Comparison of ENCODE assay signal across 8 mouse cellular contexts in the genomic region with DNA sequence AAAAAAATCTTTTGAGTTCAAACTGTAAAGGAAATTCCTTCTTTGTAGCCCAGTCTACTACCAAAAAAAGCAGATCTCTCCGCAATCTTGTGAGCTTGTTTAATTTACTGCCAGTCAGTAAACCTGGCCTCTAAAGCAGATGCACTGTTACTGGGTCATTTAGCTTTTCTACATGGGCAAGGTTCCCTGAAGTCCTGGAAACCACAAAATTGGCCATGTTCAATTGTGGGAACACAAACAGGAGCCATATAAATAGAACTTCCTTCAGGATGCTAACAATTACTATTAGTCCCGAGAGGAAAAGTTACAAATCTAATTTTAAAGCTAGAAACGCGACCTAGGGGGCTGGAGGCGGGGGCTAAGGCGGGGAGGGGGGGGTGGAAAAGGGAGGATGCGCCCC. TPM values are rescaled to one million over a fixed set of nuclear protein-coding genes. Genes with fewer than 3 reads are reported as not detected.
DNase-seq lines count a peak whose midpoint lies in the region; ATAC-seq and TF ChIP-seq lines count a peak whose summit lies in the region.

No protein-coding gene starts in this region.

- H3K9me3 ChIP-seq in forebrain, embryonic 11.5 days (ENCODE audit: control insufficient read depth, low read length): no peaks in the 10 kb centered on the region
- no peaks in the 10 kb centered on the region for H3K9me3 ChIP-seq in limb, embryonic 15.5 days
- H3K9me3 ChIP-seq in stomach, postnatal 0 days (ENCODE audit: control insufficient read depth, low read length): no peaks in the 10 kb centered on the region

- no peaks in the 10 kb centered on the region for H3K36me3 ChIP-seq in kidney, adult 2 months (ENCODE audit: control insufficient read depth, insufficient read depth, low read length)
- no peaks in the 10 kb centered on the region for H3K36me3 ChIP-seq in forebrain, embryonic 11.5 days (ENCODE audit: control insufficient read depth, insufficient read depth, low read length)
- no peaks in the 10 kb centered on the region for H3K36me3 ChIP-seq in limb, embryonic 15.5 days
- no peaks in the 10 kb centered on the region for H3K36me3 ChIP-seq in stomach, postnatal 0 days (ENCODE audit: control insufficient read depth, insufficient read depth, low read length)

- no peak for TF ChIP-seq POLR2A in kidney, adult 2 months (IDR thresholded peaks at IDR 0.05; ENCODE audit: low read depth, low read length)

- no peak overlapping the region for H3K27ac ChIP-seq in kidney, adult 2 months (ENCODE audit: insufficient read depth, low read depth, low read length)
- no peak overlapping the region for H3K27ac ChIP-seq in forebrain, embryonic 11.5 days (ENCODE audit: low read depth, low read length)
- H3K27ac ChIP-seq in limb, embryonic 15.5 days: peak overlapping the region; percentile 43; the same call in 1 of the 2 replicates
- H3K27ac ChIP-seq in stomach, postnatal 0 days (replicated peaks): 0 out of 2 replicates have a peak overlapping the region, but pooled peaks have one; percentile 24

- peak overlapping the region; percentile 67 for H3K9ac ChIP-seq in forebrain, embryonic 11.5 days (ENCODE audit: low read length)
- peak overlapping the region; percentile 40; the same call in 1 of the 2 replicates for H3K9ac ChIP-seq in limb, embryonic 15.5 days
- peak overlapping the region; percentile 74 for H3K9ac ChIP-seq in stomach, postnatal 0 days (ENCODE audit: low read length)

- peak overlapping the region; percentile 54 for H3K4me3 ChIP-seq in kidney, adult 2 months (ENCODE audit: insufficient read depth, low read depth, low read length)
- H3K4me3 ChIP-seq in forebrain, embryonic 11.5 days (ENCODE audit: low read depth, low read length): peak overlapping the region; percentile 45
- peak overlapping the region; percentile 57 for H3K4me3 ChIP-seq in limb, embryonic 15.5 days
- peak overlapping the region; percentile 65 for H3K4me3 ChIP-seq in stomach, postnatal 0 days (ENCODE audit: low read depth, low read length)

- no peaks in the 10 kb centered on the region for H3K27me3 ChIP-seq in kidney, adult 2 months (replicated peaks; ENCODE audit: control insufficient read depth, insufficient read depth, low read length)
- no peaks in the 10 kb centered on the region for H3K27me3 ChIP-seq in forebrain, embryonic 11.5 days (ENCODE audit: control insufficient read depth, insufficient read depth, low read length)
- H3K27me3 ChIP-seq in limb, embryonic 15.5 days: no peaks in the 10 kb centered on the region
- no peaks in the 10 kb centered on the region for H3K27me3 ChIP-seq in stomach, postnatal 0 days (ENCODE audit: control insufficient read depth, insufficient read depth, low read length)

- no peak for TF ChIP-seq CTCF in kidney, adult 2 months (conservative IDR thresholded peaks at IDR 0.05; ENCODE audit: insufficient read depth, insufficient read length, low read depth, low read length)
- no peak for TF ChIP-seq CTCF in stomach, postnatal 0 days (IDR thresholded peaks at IDR 0.05; ENCODE audit: low read depth)

- WGBS in kidney, adult 2 months: 2% methylated on average over 7 of the region's 7 CpGs
- WGBS in forebrain, embryonic 11.5 days: 9% methylated on average over 7 of the region's 7 CpGs
- 2% methylated on average over 7 of the region's 7 CpGs for WGBS in limb, embryonic 15.5 days
- WGBS in stomach, postnatal 0 days: 6% methylated on average over 7 of the region's 7 CpGs

- no peak for ATAC-seq in forebrain, embryonic 11.5 days (replicated peaks; ENCODE audit: low FRiP score)
- ATAC-seq in limb, embryonic 15.5 days (ENCODE audit: insufficient number of reproducible peaks, low FRiP score, low TSS enrichment, low read depth): no peak
- no peak for ATAC-seq in stomach, postnatal 0 days (ENCODE audit: low FRiP score, low TSS enrichment)

- peak; percentile 12 for DNase-seq in kidney, adult 2 months
- no peak for DNase-seq in kidney, postnatal 10 days
- DNase-seq in Muller cell, postnatal 12 days (ENCODE audit: inconsistent ontology term): peak; percentile 69
- no peak for DNase-seq in forebrain, embryonic 11.5 days (ENCODE audit: low spot score)
- no peak for DNase-seq in stomach, postnatal 0 days (ENCODE audit: low spot score)
- DNase-seq in frontal cortex, postnatal 14 days (ENCODE audit: low spot score in 2 of 2): no peak
- DNase-seq in urinary bladder, postnatal 36 days (ENCODE audit: low spot score in 2 of 2): no peak

- no peaks in the 10 kb centered on the region; the same call in 1 of the 2 replicates for H3K4me1 ChIP-seq in kidney, adult 2 months (ENCODE audit: control insufficient read depth, insufficient read depth, low read length)
- peaks cover 7% of the 10 kb centered on the region; the same call in 1 of the 2 replicates for H3K4me1 ChIP-seq in forebrain, embryonic 11.5 days (replicated peaks; ENCODE audit: control insufficient read depth, insufficient read depth, low read length)
- peaks cover 3% of the 10 kb centered on the region; the same call in 1 of the 2 replicates for H3K4me1 ChIP-seq in limb, embryonic 15.5 days
- no peaks in the 10 kb centered on the region for H3K4me1 ChIP-seq in stomach, postnatal 0 days (replicated peaks; ENCODE audit: control insufficient read depth, insufficient read depth)

- peak overlapping the region; percentile 59 for H3K4me2 ChIP-seq in forebrain, embryonic 11.5 days (ENCODE audit: low read depth, low read length, severe bottlenecking)
- H3K4me2 ChIP-seq in limb, embryonic 15.5 days: peak overlapping the region; percentile 62
- peak overlapping the region; percentile 84 for H3K4me2 ChIP-seq in stomach, postnatal 0 days (replicated peaks; ENCODE audit: low read depth)

- no peak for TF ChIP-seq EP300 in stomach, postnatal 0 days (optimal IDR thresholded peaks at IDR 0.05)

RNA-seq across cellular contexts. Expression of a gene that starts 2.9 kb away (rescaled TPM):
- 0.08 and 0.11 TPM in 2 replicates for polyA plus RNA-seq in kidney, adult 2 months (2012; rRNA removed)
- polyA plus RNA-seq in forebrain, embryonic 11.5 days (2014; fragmentation: Nextera tagmentation; extraction: Ambion mirVana): 43.7 and 46.7 TPM in 2 replicates
- 14.5 and 15.2 TPM in 2 replicates for polyA plus RNA-seq in limb, embryonic 15.5 days (2015; fragmentation: Nextera tagmentation; extraction: Ambion mirVana)
- polyA plus RNA-seq in stomach, postnatal 0 days (2015; fragmentation: Nextera tagmentation; extraction: Ambion mirVana): 3.7 and 4.3 TPM in 2 replicates

RNA-seq across cellular contexts. Expression of a gene that starts 3.0 kb away (rescaled TPM):
- 7.2 and 7.9 TPM in 2 replicates for polyA plus RNA-seq in kidney, adult 2 months (2012; rRNA removed)
- polyA plus RNA-seq in forebrain, embryonic 11.5 days (2014; fragmentation: Nextera tagmentation; extraction: Ambion mirVana): 9.6 and 11.0 TPM in 2 replicates
- 10.8 and 11.8 TPM in 2 replicates for polyA plus RNA-seq in limb, embryonic 15.5 days (2015; fragmentation: Nextera tagmentation; extraction: Ambion mirVana)
- 6.4 TPM in 2 replicates for polyA plus RNA-seq in stomach, postnatal 0 days (2015; fragmentation: Nextera tagmentation; extraction: Ambion mirVana)

Comparison
In these comparisons a context has a peak if more than half of its experiments do, and no peak if none do; other contexts are left out.
1. DNase-seq: peak in kidney, adult 2 months (single experiment) and Muller cell, postnatal 12 days (single experiment); none in kidney, postnatal 10 days (single experiment), forebrain, embryonic 11.5 days (single experiment), stomach, postnatal 0 days (single experiment), frontal cortex, postnatal 14 days (0 of 2) and urinary bladder, postnatal 36 days (0 of 2).
2. H3K27ac ChIP-seq: peak in limb, embryonic 15.5 days (single experiment) and stomach, postnatal 0 days (single experiment); none in kidney, adult 2 months (single experiment) and forebrain, embryonic 11.5 days (single experiment).
3. Peak in every context shown above with its lines, with median percentiles within 50 percentile points of each other: H3K4me3 ChIP-seq, H3K4me2 ChIP-seq and H3K9ac ChIP-seq.